Mouse (Mus musculus): Measurements from ENCODE around the gene Cyba. TPM values are rescaled to one million over a fixed set of nuclear protein-coding genes. Genes with fewer than 3 reads are reported as not detected.

The Cyba gene
- polyA plus RNA-seq (2012; rRNA removed) = 108 and 131 TPM in 2 replicates
- 183 and 188 TPM in 2 replicates for polyA plus RNA-seq (2014; fragmentation: Nextera tagmentation; extraction: Ambion mirVana)

- H3K4me2 ChIP-seq (replicated peaks; ENCODE audit: low read depth, low read length, severe bottlenecking) = peak within 1 kb of the TSS; percentile 94
- no peaks in the 10 kb centered on the region for H3K27me3 ChIP-seq (ENCODE audit: control insufficient read depth, insufficient read depth, low read length)
- peak within 1 kb of the TSS; percentile 38; the same call in 1 of the 2 replicates for H3K27ac ChIP-seq (replicated peaks; ENCODE audit: low read depth, low read length)
- no peaks in the 10 kb centered on the region for H3K9me3 ChIP-seq (ENCODE audit: control insufficient read depth, low read length)
- WGBS = 4% methylated on average over 35 of the region's 45 CpGs
- TF ChIP-seq POLR2A (IDR thresholded peaks at IDR 0.05; ENCODE audit: borderline replicate concordance, extremely low read depth, insufficient read depth, insufficient read length) = peak; percentile 51; the same call in 1 of the 2 replicates
- H3K4me3 ChIP-seq (replicated peaks; ENCODE audit: low read length) = peak within 1 kb of the TSS; percentile 57
- DNase-seq (ENCODE audit: low spot score) (peak; percentile 47), ATAC-seq (ENCODE audit: low FRiP score, low read depth) (peak; percentile 81)
- peaks cover 14% of the 10 kb centered on the region for H3K4me1 ChIP-seq (ENCODE audit: control insufficient read depth, insufficient read depth, low read length)
- H3K9ac ChIP-seq (ENCODE audit: low read depth, low read length, severe bottlenecking) = peak within 1 kb of the TSS; percentile 79
- H3K36me3 ChIP-seq (ENCODE audit: control insufficient read depth, insufficient read depth, low read length) = peaks cover 27% of the 10 kb centered on the region
Measured at GRCm38 (mm10) chr8:122432443-122433268, at the start of gene Cyba. TSS of gene Cyba (minus strand) at chr8:122432930.

GRCm38 (mm10) chr8:122482448-122482847, 49.7 kb upstream of the Cyba start:
- Histone ChIP-seq H3K27me3 (ENCODE audit: control insufficient read depth, insufficient read depth, low read length) (no peaks in the 10 kb centered on the region), H3K36me3 (ENCODE audit: control insufficient read depth, insufficient read depth, low read length) (peaks cover 88% of the 10 kb centered on the region), H3K4me1 (ENCODE audit: control insufficient read depth, insufficient read depth, low read length) (no peaks in the 10 kb centered on the region), H3K27ac (replicated peaks; ENCODE audit: low read depth, low read length) (no peak overlapping the region), H3K9me3 (ENCODE audit: control insufficient read depth, low read length) (no peaks in the 10 kb centered on the region), H3K4me3 (replicated peaks; ENCODE audit: low read length) (no peak overlapping the region), H3K4me2 (replicated peaks; ENCODE audit: low read depth, low read length, severe bottlenecking) (no peak overlapping the region), H3K9ac (ENCODE audit: low read depth, low read length, severe bottlenecking) (no peak overlapping the region)
- no peak for TF ChIP-seq POLR2A (IDR thresholded peaks at IDR 0.05; ENCODE audit: borderline replicate concordance, extremely low read depth, insufficient read depth, insufficient read length)
- WGBS = 98% methylated on average over 8 of the region's 8 CpGs
- no peak for DNase-seq (ENCODE audit: low spot score)
- no peak for ATAC-seq (ENCODE audit: low FRiP score, low read depth)

GRCm38 (mm10) chr8:122475580-122476320, 43.0 kb upstream of the Cyba start, which contains the start of the genes Rnf166 and Ctu2:
TSS of gene Rnf166 (minus strand) at chr8:122476064.
TSS of gene Ctu2 (plus strand) at chr8:122476143.
- Histone ChIP-seq H3K27me3 (ENCODE audit: control insufficient read depth, insufficient read depth, low read length) (no peaks in the 10 kb centered on the region), H3K9ac (ENCODE audit: low read depth, low read length, severe bottlenecking) (peak within 1 kb of the TSS; percentile 94), H3K4me1 (ENCODE audit: control insufficient read depth, insufficient read depth, low read length) (peaks cover 14% of the 10 kb centered on the region), H3K4me3 (replicated peaks; ENCODE audit: low read length) (peak within 1 kb of the TSS; percentile 100), H3K36me3 (ENCODE audit: control insufficient read depth, insufficient read depth, low read length) (peaks cover 46% of the 10 kb centered on the region), H3K9me3 (ENCODE audit: control insufficient read depth, low read length) (no peaks in the 10 kb centered on the region), H3K4me2 (replicated peaks; ENCODE audit: low read depth, low read length, severe bottlenecking) (peak within 1 kb of the TSS; percentile 85), H3K27ac (replicated peaks; ENCODE audit: low read depth, low read length) (peak within 1 kb of the TSS; percentile 72)
- peak; percentile 87 for DNase-seq (ENCODE audit: low spot score)
- under 1% methylated on average over 81 of the region's 103 CpGs for WGBS
- peak; percentile 93 for ATAC-seq (ENCODE audit: low FRiP score, low read depth)
- peak; percentile 53; the same call in 1 of the 2 replicates for TF ChIP-seq POLR2A (IDR thresholded peaks at IDR 0.05; ENCODE audit: borderline replicate concordance, extremely low read depth, insufficient read depth, insufficient read length)

- Histone ChIP-seq H3K4me2 (replicated peaks; ENCODE audit: low read depth, low read length, severe bottlenecking) (peak overlapping the region; percentile 85), H3K4me3 (replicated peaks; ENCODE audit: low read length) (peak overlapping the region; percentile 100), H3K4me1 (ENCODE audit: control insufficient read depth, insufficient read depth, low read length) (peaks cover 14% of the 10 kb centered on the region), H3K36me3 (ENCODE audit: control insufficient read depth, insufficient read depth, low read length) (peaks cover 44% of the 10 kb centered on the region), H3K27me3 (ENCODE audit: control insufficient read depth, insufficient read depth, low read length) (no peaks in the 10 kb centered on the region), H3K27ac (replicated peaks; ENCODE audit: low read depth, low read length) (0 out of 2 replicates have a peak overlapping the region, but pooled peaks have one; percentile 72), H3K9ac (ENCODE audit: low read depth, low read length, severe bottlenecking) (peak overlapping the region; percentile 94), H3K9me3 (ENCODE audit: control insufficient read depth, low read length) (no peaks in the 10 kb centered on the region)
- 12% methylated on average over 16 of the region's 16 CpGs for WGBS
- ATAC-seq (ENCODE audit: low FRiP score, low read depth) (no peak), DNase-seq (ENCODE audit: low spot score) (no peak)
- TF ChIP-seq POLR2A (IDR thresholded peaks at IDR 0.05; ENCODE audit: borderline replicate concordance, extremely low read depth, insufficient read depth, insufficient read length) = no peak
Measured at GRCm38 (mm10) chr8:122474951-122475560, 42.3 kb upstream of the Cyba start.

Measured in limb, embryonic 14.5 days (tissue).